Mouse (Mus musculus) cerebellum, adult 2 months (tissue): Measurements from ENCODE around the gene Sarm1. TPM values are rescaled to one million over a fixed set of nuclear protein-coding genes. Genes with fewer than 3 reads are reported as not detected.
A peak's percentile ranks its signal among the peaks of the same experiment; 100 is the strongest.

ENCODE experiments used
- DNase-seq, 2 experiments: peaks; one replicate each; pipeline ENCODE4 v3.0.0; 2021
- H3K27ac ChIP-seq: fragments of 200-500 bp; 2 replicates; pipeline ENCODE4 v1.5.1; 2012; ENCODE audit warnings: low read length, control low read depth, inconsistent platforms; ENCODE audit not compliant: insufficient read depth
- H3K27me3 ChIP-seq: fragments of 200-500 bp; 2 replicates; pipeline ENCODE4 v1.6.1; 2012; ENCODE audit warnings: inconsistent platforms, mild to moderate bottlenecking, low read length, moderate library complexity; ENCODE audit not compliant: control insufficient read depth, insufficient read depth
- H3K4me1 ChIP-seq: fragments of 200-500 bp; 2 replicates; pipeline ENCODE4 v1.6.1; 2011; ENCODE audit warnings: low read length; ENCODE audit not compliant: control insufficient read depth, insufficient read depth
- H3K4me3 ChIP-seq: fragments of 200-500 bp; replicated peaks from 2 replicates; pipeline ENCODE3; 2011; ENCODE audit warnings: mild to moderate bottlenecking, low read depth, low read length, control low read depth; ENCODE audit not compliant: insufficient read depth
- CTCF ChIP-seq: fragments of 200-500 bp; IDR thresholded peaks from 2 replicates; pipeline ENCODE4 v1.5.1; 2011; ENCODE audit warnings: low read depth, mild to moderate bottlenecking, control low read depth, low read length, moderate library complexity, borderline replicate concordance; ENCODE audit not compliant: insufficient read depth
- POLR2A ChIP-seq: fragments of 200-500 bp; IDR thresholded peaks from 2 replicates; pipeline ENCODE4 v1.6.1; 2011; ENCODE audit warnings: low read length, control low read depth, borderline replicate concordance; ENCODE audit not compliant: insufficient read depth
- WGBS: fragments of 180-500 bp; shearing (Covaris S2); methylation state at CpG from one replicate; pipeline ENCODE4 v1.1.7; 2018; 5-methylcytosine and 5-hydroxymethylcytosine counted together
- polyA plus RNA-seq: library from polyadenylated mRNA; depleted of rRNA; stranded (reverse); fragments of >200 nt; gene quantifications from 2 replicates; pipeline ENCODE4 v1.2.3, GENCODE M21; 2012; rRNA removed

The Sarm1 gene
- polyA plus RNA-seq, 1 experiment = 29.0 TPM

DNA sequence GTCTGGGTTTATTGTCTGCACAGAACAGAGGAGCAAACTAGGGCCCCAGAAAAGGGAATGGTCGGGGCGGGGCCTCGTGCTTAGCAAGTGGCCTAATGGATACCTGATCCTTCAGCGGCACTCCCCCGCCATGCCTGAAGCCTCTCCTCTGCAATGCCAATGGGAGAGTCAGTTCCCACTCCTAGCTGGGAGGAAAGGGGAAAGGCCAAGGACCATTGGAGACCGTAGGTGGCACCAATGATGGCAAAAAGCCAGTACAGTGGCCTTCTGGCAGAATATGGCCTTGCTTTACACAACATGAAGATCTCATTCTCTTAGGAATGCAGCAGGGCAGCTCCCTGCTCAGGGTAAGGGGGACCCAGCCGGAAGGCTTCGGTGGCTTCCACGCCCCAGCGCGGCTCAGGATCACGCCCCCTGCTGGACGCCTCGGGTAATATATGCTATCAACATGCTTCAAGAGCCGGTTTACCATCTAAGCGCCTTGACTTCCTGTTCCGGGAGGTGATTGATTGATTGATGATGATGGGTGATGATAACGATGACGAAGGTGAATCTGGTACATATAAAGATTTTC lies 61.7 kb downstream of the Sarm1 start:
- no peak overlapping the region for H3K4me3 ChIP-seq
- no peak for DNase-seq
- 0 out of 2 replicates have a peak, but pooled peaks cover 3% of the 10 kb centered on the region for H3K4me1 ChIP-seq
- no peaks in the 10 kb centered on the region for H3K27me3 ChIP-seq
- WGBS = 17% methylated on average over 19 of the region's 19 CpGs
- H3K27ac ChIP-seq = no peak overlapping the region
- TF ChIP-seq CTCF = peak; percentile 33; the same call in 1 of the 2 replicates
- TF ChIP-seq POLR2A = no peak

DNA sequence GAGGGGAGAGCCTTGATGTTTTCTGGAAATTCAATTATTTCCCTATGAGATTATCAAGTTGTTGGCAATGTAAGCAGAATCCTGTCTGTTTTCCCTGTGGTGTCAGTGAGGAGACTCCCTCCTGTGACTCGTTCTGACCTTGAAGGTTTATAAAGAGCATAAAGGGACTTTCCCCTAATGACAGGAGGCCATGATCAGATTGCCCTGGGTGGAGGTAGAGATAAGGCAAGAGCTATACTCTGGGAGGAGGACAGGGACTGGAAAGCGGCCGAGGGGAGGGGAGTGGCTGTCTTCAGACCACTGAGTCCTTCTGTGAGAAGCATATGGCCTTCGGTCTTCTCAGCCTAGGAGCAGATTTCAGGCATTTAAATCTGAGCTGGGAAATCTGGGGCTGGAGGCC lies 63.5 kb downstream of the Sarm1 start:
- WGBS = 72% methylated on average over 4 of the region's 4 CpGs
- TF ChIP-seq POLR2A (no peak), CTCF (no peak)
- DNase-seq = no peak
- Histone ChIP-seq H3K4me3 (no peak overlapping the region), H3K4me1 (0 out of 2 replicates have a peak, but pooled peaks cover 3% of the 10 kb centered on the region), H3K27me3 (no peaks in the 10 kb centered on the region), H3K27ac (no peak overlapping the region)

DNA sequence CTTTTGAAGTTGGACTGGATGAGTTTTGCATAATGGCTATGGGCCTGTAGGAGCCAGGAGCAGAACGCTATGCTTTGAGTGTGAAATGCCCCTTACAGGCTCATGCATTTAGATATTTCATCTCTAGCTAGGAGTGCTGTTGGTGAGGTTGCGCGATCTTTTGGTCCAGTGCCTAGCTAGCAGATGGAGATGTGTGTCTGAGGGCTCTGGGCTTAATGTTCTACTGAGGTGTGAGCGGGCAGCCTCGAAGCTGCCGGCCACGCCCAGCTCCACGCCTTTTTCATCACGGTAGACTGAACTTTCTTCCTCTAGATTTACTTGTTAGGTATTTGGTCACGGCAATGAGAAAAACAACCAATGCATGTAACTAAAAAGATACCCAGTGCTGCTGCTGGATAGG lies 66.4 kb downstream of the Sarm1 start:
- Histone ChIP-seq H3K27me3 (no peaks in the 10 kb centered on the region), H3K4me1 (0 out of 2 replicates have a peak, but pooled peaks cover 3% of the 10 kb centered on the region), H3K4me3 (no peak overlapping the region), H3K27ac (no peak overlapping the region)
- peak in 1 of 2 experiments; percentile 22 for DNase-seq
- TF ChIP-seq CTCF (no peak), POLR2A (no peak)
- 18% methylated on average over 10 of the region's 10 CpGs for WGBS

DNA sequence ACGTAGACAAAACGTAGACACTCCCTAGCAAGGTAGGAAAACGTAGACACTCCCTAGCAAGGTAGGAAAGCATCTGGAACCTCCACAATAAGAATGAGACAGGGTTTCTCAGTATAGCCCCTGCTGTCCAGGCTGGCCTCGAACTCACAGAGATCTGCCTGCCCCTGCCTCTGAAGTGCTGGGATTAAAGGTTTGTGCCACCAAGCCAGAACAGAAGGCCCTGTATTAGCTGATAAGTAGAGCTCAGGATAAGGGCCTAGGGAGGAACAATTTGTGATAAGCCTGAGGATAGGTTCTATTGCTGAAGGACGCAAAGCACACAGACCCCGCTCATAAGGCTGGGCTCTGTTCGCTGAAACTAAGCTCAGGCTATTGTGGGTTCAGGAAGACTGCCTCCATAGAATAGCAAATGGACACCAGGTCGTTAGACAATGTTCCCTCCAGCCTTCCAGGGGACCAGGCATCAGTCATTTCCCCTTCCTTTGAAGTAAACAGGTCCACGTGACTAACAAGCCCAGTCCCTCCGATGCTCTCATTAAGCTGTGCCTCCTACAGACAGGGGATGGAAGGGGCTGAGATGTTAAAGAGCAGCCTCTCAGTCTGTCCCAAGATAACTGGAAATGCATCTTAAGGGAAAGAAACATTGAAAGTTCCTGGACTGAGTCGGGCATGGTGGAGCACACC lies 67.2 kb downstream of the Sarm1 start:
- no peak overlapping the region for H3K4me3 ChIP-seq
- H3K4me1 ChIP-seq = 0 out of 2 replicates have a peak, but pooled peaks cover 3% of the 10 kb centered on the region
- TF ChIP-seq POLR2A (no peak), CTCF (no peak)
- no peak for DNase-seq
- WGBS = 81% methylated on average over 11 of the region's 11 CpGs
- no peak overlapping the region for H3K27ac ChIP-seq
- no peaks in the 10 kb centered on the region for H3K27me3 ChIP-seq

DNA sequence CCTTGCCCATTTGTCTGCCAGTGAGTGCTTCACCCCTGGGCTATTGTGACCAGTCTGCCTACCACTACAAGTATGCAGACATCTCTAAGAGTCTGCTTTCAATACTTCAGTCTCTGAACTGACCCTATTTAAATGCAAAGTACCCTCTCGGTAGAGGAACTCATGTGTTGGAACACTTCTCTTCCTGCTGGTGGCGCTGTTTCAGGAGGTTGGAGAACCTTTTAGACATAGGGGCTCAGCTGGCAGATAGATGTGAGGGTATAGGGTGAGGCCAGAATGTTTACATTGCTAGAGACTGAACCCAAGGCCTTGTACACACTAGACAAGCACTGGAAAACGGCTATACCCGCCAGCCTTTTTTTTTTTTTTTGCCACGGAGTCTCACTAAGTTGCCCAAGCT lies 69.2 kb downstream of the Sarm1 start:
- H3K4me3 ChIP-seq = no peak overlapping the region
- DNase-seq = no peak

DNA sequence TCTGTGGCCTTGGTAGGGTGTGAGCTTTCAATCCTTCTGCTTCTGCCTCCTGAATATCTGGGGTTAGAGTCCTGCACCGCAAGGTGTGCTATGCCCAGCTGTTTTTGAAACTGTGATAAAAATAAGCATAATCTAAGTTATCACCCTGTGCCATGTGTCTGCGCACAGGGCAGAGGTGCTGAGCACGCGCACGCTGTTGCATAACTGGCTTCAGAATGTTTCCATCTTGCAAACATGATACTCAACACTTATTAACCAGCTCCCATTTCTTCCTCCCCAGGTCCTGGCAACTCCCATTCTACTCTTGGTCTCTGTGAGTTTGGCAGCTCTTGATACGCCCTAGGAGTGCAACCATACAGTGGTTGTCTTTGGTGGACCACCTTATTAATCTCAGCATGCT lies 69.9 kb downstream of the Sarm1 start:
- Histone ChIP-seq H3K27ac (no peak overlapping the region), H3K4me1 (peaks cover 9% of the 10 kb centered on the region), H3K4me3 (no peak overlapping the region), H3K27me3 (no peaks in the 10 kb centered on the region)
- DNase-seq = no peak
- 98% methylated on average over 6 of the region's 6 CpGs for WGBS
- TF ChIP-seq POLR2A (no peak), CTCF (no peak)

More for the DNA sequence above, 69.2 kb downstream of the Sarm1 start:
- 82% methylated on average over 5 of the region's 5 CpGs for WGBS
- Histone ChIP-seq H3K27me3 (no peaks in the 10 kb centered on the region), H3K27ac (no peak overlapping the region), H3K4me1 (peaks cover 9% of the 10 kb centered on the region)
- TF ChIP-seq POLR2A (no peak), CTCF (no peak)

DNA sequence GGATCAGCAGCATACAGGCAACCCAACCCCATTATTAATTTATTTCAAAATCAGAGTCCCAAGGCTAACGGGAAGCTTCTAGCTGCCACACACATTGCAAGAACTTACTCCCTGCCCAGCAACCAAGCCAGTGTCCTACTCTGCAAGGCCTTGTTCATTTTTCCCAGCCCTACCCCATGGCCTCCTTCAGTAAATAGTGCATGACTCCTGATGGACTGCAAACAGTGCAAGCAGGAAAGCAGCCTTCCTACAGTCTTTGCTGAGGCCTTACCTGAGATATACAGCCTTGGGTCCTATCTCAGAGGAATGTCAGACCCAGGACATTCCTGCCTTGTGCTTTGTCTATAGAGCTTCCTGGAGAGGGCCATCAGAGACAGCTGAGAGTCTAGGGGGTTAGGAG lies 72.0 kb downstream of the Sarm1 start:
- no peak for DNase-seq
- Histone ChIP-seq H3K27me3 (no peaks in the 10 kb centered on the region), H3K27ac (no peak overlapping the region), H3K4me1 (peaks cover 6% of the 10 kb centered on the region), H3K4me3 (no peak overlapping the region)
- 93% methylated on average over 1 of the region's 1 CpGs for whole genome bisulfite sequencing
- TF ChIP-seq CTCF = no peak
- no peak for TF ChIP-seq POLR2A

DNA sequence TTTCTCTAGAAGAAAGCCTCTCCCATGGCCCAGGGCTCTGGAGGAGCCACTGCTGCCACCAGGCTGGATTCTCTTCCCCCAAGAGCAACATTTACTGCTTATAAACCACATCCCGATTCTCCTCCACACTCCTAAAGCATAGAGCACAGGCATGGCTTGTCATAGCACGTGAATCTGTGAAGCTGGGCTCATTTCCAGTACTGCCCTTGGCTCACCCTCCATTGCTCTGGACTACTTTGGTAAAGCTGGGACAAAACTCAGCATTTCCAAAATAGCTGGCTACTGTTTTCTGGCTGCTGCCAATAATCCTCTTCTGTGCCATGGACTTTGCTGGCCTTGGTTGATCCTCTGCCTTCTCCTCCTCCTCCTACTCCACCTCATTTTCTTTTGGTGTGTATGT lies 73.2 kb downstream of the Sarm1 start:
- Histone ChIP-seq H3K27me3 (no peaks in the 10 kb centered on the region), H3K4me1 (peaks cover 6% of the 10 kb centered on the region), H3K4me3 (no peak overlapping the region), H3K27ac (no peak overlapping the region)
- TF ChIP-seq POLR2A = no peak
- TF ChIP-seq CTCF = no peak
- DNase-seq = peak in 1 of 2 experiments; percentile 30
- 8% methylated on average over 2 of the region's 2 CpGs for WGBS

Other genes with a start within 250 kb of the Sarm1 start
- gene 2610507B11Rik, start 236.0 kb downstream of the Sarm1 start, polyA plus RNA-seq = 112 and 118 TPM in 2 replicates
- gene BC030499, start 206.9 kb downstream of the Sarm1 start, polyA plus RNA-seq = 2.6 and 2.9 TPM in 2 replicates
- 17.6 and 19.0 TPM in 2 replicates for gene Spag5, start 196.2 kb downstream of the Sarm1 start, polyA plus RNA-seq
- 2,621 and 2,670 TPM in 2 replicates for gene Aldoc, start 174.8 kb downstream of the Sarm1 start, polyA plus RNA-seq
- gene Pigs, start 169.3 kb downstream of the Sarm1 start, polyA plus RNA-seq = 94.2 and 98.6 TPM in 2 replicates
- gene Unc119, start 154.3 kb downstream of the Sarm1 start, polyA plus RNA-seq = 72.2 and 75.2 TPM in 2 replicates
- gene Foxn1, start 111.2 kb downstream of the Sarm1 start, polyA plus RNA-seq = not detected in 2 replicates
- not detected in 2 replicates for gene Slc13a2, start 75.5 kb downstream of the Sarm1 start, polyA plus RNA-seq
- 15.2 and 15.4 TPM in 2 replicates for gene Slc46a1, start 32.1 kb downstream of the Sarm1 start, polyA plus RNA-seq
- 142 and 143 TPM in 2 replicates for gene Vtn, start 1.3 kb upstream of the Sarm1 start, polyA plus RNA-seq
- gene Sebox, start 5.7 kb upstream of the Sarm1 start, polyA plus RNA-seq = 14.7 and 17.3 TPM in 2 replicates
- gene Tmem199, start 14.4 kb upstream of the Sarm1 start, polyA plus RNA-seq = 67.9 and 69.5 TPM in 2 replicates
- 133 TPM in 2 replicates for gene Poldip2, start 14.4 kb upstream of the Sarm1 start, polyA plus RNA-seq
- gene Tnfaip1, start 38.6 kb upstream of the Sarm1 start, polyA plus RNA-seq = 36.7 and 38.0 TPM in 2 replicates
- gene Ift20, start 38.6 kb upstream of the Sarm1 start, polyA plus RNA-seq = 83.7 and 91.8 TPM in 2 replicates
- gene Tmem97, start 53.0 kb upstream of the Sarm1 start, polyA plus RNA-seq = 15.6 and 15.9 TPM in 2 replicates
- 25.6 TPM in 2 replicates for gene Nlk, start 199.6 kb upstream of the Sarm1 start, polyA plus RNA-seq